Mouse (Mus musculus) heart, postnatal 0 days (tissue): ENCODE data around the gene Grk5.

ENCODE experiments used
- CTCF ChIP-seq: IDR thresholded peaks from 2 replicates; pipeline ENCODE4 v1.5.1; 2016; ENCODE audit warnings: antibody characterized with exemption, control low read depth, low read depth
- EP300 ChIP-seq: IDR thresholded peaks from 2 replicates; pipeline ENCODE4 v1.6.1; 2016; ENCODE audit warnings: antibody characterized with exemption, low read depth

DNA sequence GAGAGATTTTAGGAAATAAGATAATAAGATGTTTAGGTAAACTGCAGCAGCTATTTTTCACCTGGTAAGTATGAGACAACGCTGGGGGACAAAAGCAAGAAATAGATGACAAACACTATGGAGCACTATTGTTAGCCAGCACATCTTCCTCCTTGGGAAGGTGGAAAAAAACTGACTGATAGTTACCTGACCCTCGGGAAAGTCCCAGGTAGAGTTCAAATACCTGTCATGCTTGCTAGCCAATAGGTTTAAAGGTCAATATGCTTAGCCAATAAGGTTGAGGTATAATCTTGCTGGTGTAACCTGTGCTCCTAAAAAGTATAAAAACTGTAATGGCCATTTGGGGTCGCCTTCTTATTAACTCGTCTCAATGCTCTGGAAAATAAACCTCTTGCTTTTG lies 251.8 kb downstream of the Grk5 start:
- TF ChIP-seq EP300, result 0 out of 2 replicates have a peak, but pooled peaks have one; percentile 10
- TF ChIP-seq CTCF, result no peak
